Mouse (Mus musculus) right cerebral cortex, adult 2 months (tissue): ENCODE measurements at regions not wholly inside any gene's neighbourhood (a gene's known extent, or its start where the extent isn't known, plus 50 kb on each side); places are given as distances from the start of the nearest gene placed in this dataset.

Experiments
- DNase-seq, 2 experiments: peaks; one replicate each; pipeline ENCODE4 v3.0.0; 2021 to 2022; ENCODE audit warnings: low spot score in 2 of 2

- no peak for DNase-seq
These were observed 56.6 kb downstream of the Olig3 start for GRCm38 (mm10) chr10:19412926-19413325.

GRCm38 (mm10) chr10:19413935-19414334 is 57.6 kb downstream of the Olig3 start:
- no peak for DNase-seq

- DNase-seq, result no peak
These were observed 58.5 kb downstream of the Olig3 start for GRCm38 (mm10) chr10:19414834-19415233.

GRCm38 (mm10) chr10:19424030-19424429 is 67.7 kb downstream of the Olig3 start:
- DNase-seq, result no peak

- DNase-seq, result no peak
These were observed 68.6 kb downstream of the Olig3 start for GRCm38 (mm10) chr10:19424961-19425360.

GRCm38 (mm10) chr10:19426835-19427234 is 70.5 kb downstream of the Olig3 start:
- DNase-seq, result no peak

- no peak for DNase-seq
These were observed 76.2 kb downstream of the Olig3 start for GRCm38 (mm10) chr10:19432515-19432914.

- DNase-seq, result no peak
These were observed 78.3 kb downstream of the Olig3 start for GRCm38 (mm10) chr10:19434661-19435060.

GRCm38 (mm10) chr10:19441807-19442206 is 85.5 kb downstream of the Olig3 start:
- no peak for DNase-seq

GRCm38 (mm10) chr10:19443516-19443915 is 87.2 kb downstream of the Olig3 start:
- no peak for DNase-seq

GRCm38 (mm10) chr10:19448838-19449559 is 92.7 kb downstream of the Olig3 start:
- no peak for DNase-seq

GRCm38 (mm10) chr10:19459053-19459452 is 102.7 kb downstream of the Olig3 start:
- no peak for DNase-seq

GRCm38 (mm10) chr10:19459709-19460108 is 103.4 kb downstream of the Olig3 start:
- no peak for DNase-seq

GRCm38 (mm10) chr10:19460164-19460563 is 103.8 kb downstream of the Olig3 start:
- no peak for DNase-seq

GRCm38 (mm10) chr10:19463800-19464199 is 107.5 kb downstream of the Olig3 start:
- no peak for DNase-seq

- no peak for DNase-seq
These were observed 108.2 kb downstream of the Olig3 start for GRCm38 (mm10) chr10:19464504-19464903.

GRCm38 (mm10) chr10:19471349-19472040 is 115.2 kb downstream of the Olig3 start:
- DNase-seq, result no peak

- DNase-seq, result no peak
These were observed 115.7 kb downstream of the Olig3 start for GRCm38 (mm10) chr10:19472066-19472465.

GRCm38 (mm10) chr10:19472949-19473535 is 116.7 kb downstream of the Olig3 start:
- DNase-seq, result no peak

- no peak for DNase-seq
These were observed 106.1 kb upstream of the Ifngr1 start for GRCm38 (mm10) chr10:19485537-19486135.

GRCm38 (mm10) chr10:19490500-19490899 is 101.2 kb upstream of the Ifngr1 start:
- no peak for DNase-seq
